Mouse (Mus musculus): ENCODE results near the gene Mrpl33.
A peak's percentile ranks its signal among the peaks of the same experiment; 100 is the strongest.

Mrpl33 gene

GRCm38 (mm10) chr5:31704971-31705370, 108.2 kb downstream of the Mrpl33 start:
- no peak for DNase-seq

- DNase-seq, result no peak
These were observed 110.1 kb downstream of the Mrpl33 start for GRCm38 (mm10) chr5:31706826-31707225.

GRCm38 (mm10) chr5:31709389-31709788, 112.7 kb downstream of the Mrpl33 start:
- DNase-seq, result no peak

GRCm38 (mm10) chr5:31713280-31713711, 116.6 kb downstream of the Mrpl33 start:
- DNase-seq, result peak in 1 of 2 experiments; percentile 10

- DNase-seq, result no peak
These were observed 117.1 kb downstream of the Mrpl33 start for GRCm38 (mm10) chr5:31713841-31714264.

All from kidney, adult 8-10 months (tissue).